ENCODE assay signal across 8 mouse cellular contexts in genomic region chr15:80945851-80946250, GRCm38 (mm10). TPM values are rescaled to one million over a fixed set of nuclear protein-coding genes. Genes with fewer than 3 reads are reported as not detected.
DNase-seq lines count a peak whose midpoint lies in the region; ATAC-seq and TF ChIP-seq lines count a peak whose summit lies in the region.
"Had no signal": no experiment of that assay in that cellular context is flagged by ENCODE, and none has a peak within 500 bp of the region (broad histone marks: within the 10 kb centered on the region; RNA-seq: fewer than 3 reads in every experiment).

No protein-coding gene starts in this region.

- H3K9ac ChIP-seq in lung, embryonic 14.5 days, result no peak overlapping the region
- no peak overlapping the region for H3K9ac ChIP-seq in forebrain, embryonic 11.5 days (ENCODE audit: low read length)

- DNase-seq in left cerebral cortex, postnatal 14 days (ENCODE audit: low spot score in 2 of 2), result peak; percentile 35 to 59
- DNase-seq in left cerebral cortex, postnatal 4 days, result no peak
- DNase-seq in MEL-GATA-1-ER (ENCODE audit: extremely low read depth, low read depth), result peak; percentile 65
- DNase-seq in c-Kit-positive CD71-positive TER-119-negative erythroid progenitor cells, embryonic 14.5 days (ENCODE audit: low read depth), result peak; percentile 56
- peak; percentile 52 for DNase-seq in lung, embryonic 14.5 days
- DNase-seq in thymus, postnatal 25 days, result peak; percentile 75
- DNase-seq in forebrain, embryonic 11.5 days (ENCODE audit: low spot score), result no peak

- peaks cover 3% of the 10 kb centered on the region for H3K4me1 ChIP-seq in lung, embryonic 14.5 days (ENCODE audit: insufficient read depth)
- H3K4me1 ChIP-seq in forebrain, embryonic 11.5 days (replicated peaks; ENCODE audit: control insufficient read depth, insufficient read depth, low read length), result peaks cover 6% of the 10 kb centered on the region; the same call in 1 of the 2 replicates

- H3K27me3 ChIP-seq in lung, embryonic 14.5 days (ENCODE audit: insufficient read depth, low read length), result no peaks in the 10 kb centered on the region
- H3K27me3 ChIP-seq in forebrain, embryonic 11.5 days (ENCODE audit: control insufficient read depth, insufficient read depth, low read length), result no peaks in the 10 kb centered on the region
- H3K27me3 ChIP-seq: megakaryocyte, embryonic 14.5 days had no signal

- no peak overlapping the region for H3K4me2 ChIP-seq in lung, embryonic 14.5 days
- no peak overlapping the region for H3K4me2 ChIP-seq in forebrain, embryonic 11.5 days (ENCODE audit: low read depth, low read length, severe bottlenecking)

- peak; percentile 56 for TF ChIP-seq CTCF in lung, embryonic 14.5 days (IDR thresholded peaks at IDR 0.05; ENCODE audit: low read depth)

- no peak for ATAC-seq in lung, embryonic 14.5 days (ENCODE audit: insufficient read depth)
- ATAC-seq in forebrain, embryonic 11.5 days (replicated peaks; ENCODE audit: low FRiP score), result no peak

- H3K9me3 ChIP-seq in lung, embryonic 14.5 days (ENCODE audit: low read depth, low read length), result no peaks in the 10 kb centered on the region
- no peaks in the 10 kb centered on the region for H3K9me3 ChIP-seq in forebrain, embryonic 11.5 days (ENCODE audit: control insufficient read depth, low read length)
- H3K9me3 ChIP-seq: megakaryocyte, embryonic 14.5 days had no signal

- no peak overlapping the region for H3K27ac ChIP-seq in lung, embryonic 14.5 days (ENCODE audit: low read depth)
- H3K27ac ChIP-seq in forebrain, embryonic 11.5 days (ENCODE audit: low read depth, low read length), result no peak overlapping the region

- 49% methylated on average over 3 of the region's 3 CpGs for WGBS in lung, embryonic 14.5 days
- 65% methylated on average over 3 of the region's 3 CpGs for WGBS in forebrain, embryonic 11.5 days

- H3K4me3 ChIP-seq in lung, embryonic 14.5 days (ENCODE audit: low read depth, low read length), result no peak overlapping the region
- H3K4me3 ChIP-seq in forebrain, embryonic 11.5 days (ENCODE audit: low read depth, low read length), result no peak overlapping the region
- H3K4me3 ChIP-seq: megakaryocyte, embryonic 14.5 days had no signal

- intact Hi-C loops in left cerebral cortex, postnatal 14 days (cut with DNase I), result loop anchor here (2.0 kb wide), 1 partner anchor 239 kb away; no protein-coding TSS in a partner anchor
- intact Hi-C loops in left cerebral cortex, postnatal 4 days (cut with DNase I), result loop anchor here (5.0 kb wide), 1 partner anchor 239 kb away; no protein-coding TSS in a partner anchor

- H3K36me3 ChIP-seq in lung, embryonic 14.5 days (ENCODE audit: insufficient read depth), result 0 out of 2 replicates have a peak, but pooled peaks cover 7% of the 10 kb centered on the region
- no peaks in the 10 kb centered on the region for H3K36me3 ChIP-seq in forebrain, embryonic 11.5 days (ENCODE audit: control insufficient read depth, insufficient read depth, low read length)

RNA-seq across cellular contexts. Expression of gene Adsl, which starts 2.4 kb away (rescaled TPM):
- 10 to 100 TPM; 22.8 to 28.3 TPM for total RNA-seq in left cerebral cortex, postnatal 14 days (2021)
- 10 to 100 TPM; 44.2 to 44.3 TPM for total RNA-seq in left cerebral cortex, postnatal 4 days (2021)
- polyA plus RNA-seq in lung, embryonic 14.5 days (2014; fragmentation: Nextera tagmentation; extraction: Ambion mirVana), result 164 and 168 TPM in 2 replicates
- polyA plus RNA-seq in forebrain, embryonic 11.5 days (2014; fragmentation: Nextera tagmentation; extraction: Ambion mirVana), result 184 and 186 TPM in 2 replicates

RNA-seq across cellular contexts. Expression of gene Sgsm3, which starts 31.7 kb away (rescaled TPM):
- 100 to 1,000 TPM in 1 of 2 experiments, 10 to 100 TPM in 1; 82.2 to 100 TPM for total RNA-seq in left cerebral cortex, postnatal 14 days (2021)
- total RNA-seq in left cerebral cortex, postnatal 4 days (2021), result 10 to 100 TPM; 81.3 to 93.4 TPM
- 33.2 and 40.0 TPM in 2 replicates for polyA plus RNA-seq in lung, embryonic 14.5 days (2014; fragmentation: Nextera tagmentation; extraction: Ambion mirVana)
- 27.2 and 31.1 TPM in 2 replicates for polyA plus RNA-seq in forebrain, embryonic 11.5 days (2014; fragmentation: Nextera tagmentation; extraction: Ambion mirVana)

Comparison
In these comparisons a context has a peak if more than half of its experiments do, and no peak if none do; other contexts are left out.
1. DNase-seq: peak in left cerebral cortex, postnatal 14 days (2 of 2), MEL-GATA-1-ER (single experiment), c-Kit-positive CD71-positive TER-119-negative erythroid progenitor cells, embryonic 14.5 days (single experiment), lung, embryonic 14.5 days (single experiment) and thymus, postnatal 25 days (single experiment); none in left cerebral cortex, postnatal 4 days (single experiment) and forebrain, embryonic 11.5 days (single experiment).